Mouse (Mus musculus): ENCODE data around the gene Prkd3. TPM values are rescaled to one million over a fixed set of nuclear protein-coding genes. Genes with fewer than 3 reads are reported as not detected.

Gene Prkd3
- total and polyA plus RNA-seq, 3 experiments = 4.8 to 5.7 TPM; not detected in 1

- no peaks in the 10 kb centered on the region for H3K36me3 ChIP-seq (ENCODE audit: control insufficient read depth in 1 of 2, insufficient read depth in 2 of 2, low read length in 2 of 2)
- H3K9me3 ChIP-seq (replicated peaks; ENCODE audit: insufficient read depth, low read length) = no peaks in the 10 kb centered on the region
These were observed 61.1 kb downstream of the Prkd3 start for GRCm38 (mm10) chr17:78959473-78959872.

DNA sequence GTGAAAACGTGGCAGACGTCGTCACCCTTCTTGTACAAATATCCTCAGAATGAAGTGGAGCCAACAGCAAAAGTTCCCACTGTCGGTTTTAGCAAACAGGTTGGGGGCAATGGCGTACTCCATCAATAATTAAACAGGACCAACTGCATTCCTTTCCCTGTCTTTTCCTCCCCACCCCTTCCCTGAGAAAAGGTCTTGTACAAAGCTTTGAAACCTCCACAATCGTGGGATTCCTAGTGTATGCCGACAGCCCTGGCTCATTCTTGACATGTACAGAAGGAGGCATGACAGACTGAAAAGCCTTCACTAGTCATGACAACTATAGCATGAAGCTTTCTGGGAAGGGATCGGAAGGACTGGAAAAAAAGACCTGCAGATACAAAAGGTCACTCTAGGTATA is 67.4 kb downstream of the Prkd3 start:
- Histone ChIP-seq H3K4me3 (ENCODE audit: control insufficient read depth in 1 of 2, insufficient read depth in 1 of 2, low read depth in 2 of 2, low read length in 2 of 2) (no peak overlapping the region), H3K36me3 (ENCODE audit: control insufficient read depth in 1 of 2, insufficient read depth in 2 of 2, low read length in 2 of 2) (no peaks in the 10 kb centered on the region), H3K9ac (ENCODE audit: control insufficient read depth, low read depth, low read length, poor library complexity, severe bottlenecking) (no peak overlapping the region), H3K4me1 (ENCODE audit: control insufficient read depth in 1 of 2, insufficient read depth in 2 of 2, low read length in 2 of 2) (no peaks in the 10 kb centered on the region), H3K79me2 (ENCODE audit: control insufficient read depth, insufficient read depth, low read length, poor library complexity) (no peaks in the 10 kb centered on the region), H3K27me3 (ENCODE audit: control insufficient read depth in 1 of 2, insufficient read depth in 2 of 2, low read length in 2 of 2) (no peaks in the 10 kb centered on the region; a peak in 1 of 4 replicates), H3K9me3 (replicated peaks; ENCODE audit: insufficient read depth, low read length) (no peaks in the 10 kb centered on the region), H3K27ac (ENCODE audit: control insufficient read depth, low read depth, low read length) (no peak overlapping the region)
- DNase-seq (ENCODE audit: low read depth, low spot score) = no peak
- TF ChIP-seq CHD1 (IDR thresholded peaks at IDR 0.05; ENCODE audit: low read depth, low read length) (no peak), RCOR1 (IDR thresholded peaks at IDR 0.05; ENCODE audit: low read depth, low read length) (no peak), TBP (IDR thresholded peaks at IDR 0.05; ENCODE audit: low read depth, low read length) (no peak), TAL1 (IDR thresholded peaks at IDR 0.05; ENCODE audit: low read length) (no peak), MXI1 (IDR thresholded peaks at IDR 0.05; ENCODE audit: low read depth, low read length) (no peak), ZMIZ1 (IDR thresholded peaks at IDR 0.05; ENCODE audit: low read depth, low read length) (no peak), HCFC1 (IDR thresholded peaks at IDR 0.05; ENCODE audit: low read depth, low read length) (no peak), MYB (IDR thresholded peaks at IDR 0.05; ENCODE audit: low read depth, low read length) (no peak)

More at GRCm38 (mm10) chr17:78959473-78959872, 61.1 kb downstream of the Prkd3 start:
- H3K4me1 ChIP-seq (ENCODE audit: control insufficient read depth in 1 of 2, insufficient read depth in 2 of 2, low read length in 2 of 2) = no peaks in the 10 kb centered on the region
- no peak overlapping the region for H3K4me3 ChIP-seq (ENCODE audit: control insufficient read depth in 1 of 2, insufficient read depth in 1 of 2, low read depth in 2 of 2, low read length in 2 of 2)
- no peaks in the 10 kb centered on the region for H3K79me2 ChIP-seq (ENCODE audit: control insufficient read depth, insufficient read depth, low read length, poor library complexity)
- H3K9ac ChIP-seq (ENCODE audit: control insufficient read depth, low read depth, low read length, poor library complexity, severe bottlenecking) = no peak overlapping the region
- DNase-seq (ENCODE audit: low read depth, low spot score) = no peak
- no peak for TF ChIP-seq USF1 (IDR thresholded peaks at IDR 0.05; ENCODE audit: low read depth, low read length)
- TF ChIP-seq MAX (IDR thresholded peaks at IDR 0.05; ENCODE audit: low read length) = no peak
- no peak for TF ChIP-seq GATA1 (IDR thresholded peaks at IDR 0.05; ENCODE audit: low read depth, low read length)
- no peak for TF ChIP-seq MAFK (IDR thresholded peaks at IDR 0.05; ENCODE audit: borderline replicate concordance, low read depth, low read length)
- no peak for TF ChIP-seq KAT2A (conservative IDR thresholded peaks at IDR 0.05; ENCODE audit: low read depth, low read length)
- H3K27ac ChIP-seq (ENCODE audit: control insufficient read depth, low read depth, low read length) = no peak overlapping the region
- no peaks in the 10 kb centered on the region; a peak in 1 of 4 replicates for H3K27me3 ChIP-seq (ENCODE audit: control insufficient read depth in 1 of 2, insufficient read depth in 2 of 2, low read length in 2 of 2)

DNA sequence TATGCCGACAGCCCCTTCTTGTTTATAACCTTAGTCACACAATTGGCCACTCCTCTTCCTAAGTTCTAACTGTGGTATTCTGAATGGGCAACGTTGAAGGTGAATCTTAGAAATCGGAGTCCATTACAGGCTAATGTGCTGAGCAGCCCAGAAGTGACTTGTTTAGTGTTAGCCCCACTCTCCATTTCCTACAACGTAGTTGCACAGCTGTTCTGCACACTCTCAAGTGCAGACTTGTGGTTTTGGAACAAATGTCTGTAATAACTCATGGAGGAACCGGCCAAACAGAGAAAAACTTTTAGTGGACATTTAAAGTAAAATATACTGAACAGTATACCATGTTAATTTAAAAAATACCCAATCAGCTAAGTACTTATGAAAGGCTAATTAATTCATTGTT is 68.5 kb downstream of the Prkd3 start:
- no peak for TF ChIP-seq CHD1 (IDR thresholded peaks at IDR 0.05; ENCODE audit: low read depth, low read length)
- no peak for TF ChIP-seq ETS1 (IDR thresholded peaks at IDR 0.05; ENCODE audit: low read depth, low read length)
- no peak for TF ChIP-seq MXI1 (IDR thresholded peaks at IDR 0.05; ENCODE audit: low read depth, low read length)
- TF ChIP-seq ELF1 (IDR thresholded peaks at IDR 0.05; ENCODE audit: low read depth, low read length) = no peak
- TF ChIP-seq BHLHE40 (IDR thresholded peaks at IDR 0.05; ENCODE audit: borderline replicate concordance, low read depth, low read length) = no peak
- no peaks in the 10 kb centered on the region for H3K36me3 ChIP-seq (ENCODE audit: control insufficient read depth in 1 of 2, insufficient read depth in 2 of 2, low read length in 2 of 2)
- DNase-seq (ENCODE audit: low read depth, low spot score) = no peak
- H3K27ac ChIP-seq (ENCODE audit: control insufficient read depth, low read depth, low read length) = no peak overlapping the region
- H3K4me1 ChIP-seq (ENCODE audit: control insufficient read depth in 1 of 2, insufficient read depth in 2 of 2, low read length in 2 of 2) = no peaks in the 10 kb centered on the region
- no peaks in the 10 kb centered on the region for H3K9me3 ChIP-seq (replicated peaks; ENCODE audit: insufficient read depth, low read length)
- no peaks in the 10 kb centered on the region; a peak in 1 of 4 replicates for H3K27me3 ChIP-seq (ENCODE audit: control insufficient read depth in 1 of 2, insufficient read depth in 2 of 2, low read length in 2 of 2)
- H3K79me2 ChIP-seq (ENCODE audit: control insufficient read depth, insufficient read depth, low read length, poor library complexity) = no peaks in the 10 kb centered on the region
- no peak overlapping the region for H3K4me3 ChIP-seq (ENCODE audit: control insufficient read depth in 1 of 2, insufficient read depth in 1 of 2, low read depth in 2 of 2, low read length in 2 of 2)
- H3K9ac ChIP-seq (ENCODE audit: control insufficient read depth, low read depth, low read length, poor library complexity, severe bottlenecking) = no peak overlapping the region
